Mouse (Mus musculus) liver, embryonic 14.5 days (tissue): ENCODE results near the gene Cltrn. TPM values are rescaled to one million over a fixed set of nuclear protein-coding genes. Genes with fewer than 3 reads are reported as not detected.

Experiments used
- ATAC-seq: fragments of 200-750 bp; cut with Nextera tagmentation; 2 replicates; pipeline ENCODE4 v1.8.0; 2017; ENCODE audit warnings: moderate number of reproducible peaks, mild to moderate bottlenecking, moderate library complexity; ENCODE audit not compliant: insufficient read depth
- DNase-seq, 3 experiments: peaks; one replicate each; pipeline ENCODE4 v3.0.0-alpha.2; 2012 to 2013; ENCODE audit warnings: low read depth in 3 of 3, low spot score in 3 of 3
- H3K27ac ChIP-seq: fragments of 300-500 bp; sonication (generic); 2 replicates; pipeline ENCODE4 v1.5.1; 2014; ENCODE audit warnings: moderate library complexity, mild to moderate bottlenecking, control low read depth, inconsistent platforms
- H3K27me3 ChIP-seq: fragments of 300-500 bp; sonication (generic); 2 replicates; pipeline ENCODE4 v1.6.1; 2014; ENCODE audit warnings: mild to moderate bottlenecking, low read length, moderate library complexity; ENCODE audit not compliant: control insufficient read depth, insufficient read depth
- H3K36me3 ChIP-seq: fragments of 300-500 bp; sonication (generic); replicated peaks from 2 replicates; pipeline ENCODE4 v1.6.1; 2014; ENCODE audit warnings: low read depth; ENCODE audit not compliant: control insufficient read depth, insufficient read depth
- H3K4me1 ChIP-seq, 2 experiments: fragments of 200-500 bp in 1 of 2; fragments of 300-500 bp in 1 of 2; sonication (generic) in 1 of 2; replicated peaks; 2 replicates each; pipeline ENCODE4 v1.6.1; 2012 to 2014; ENCODE audit warnings: antibody characterized with exemption in 1 of 2, inconsistent platforms in 1 of 2, low read length in 1 of 2; ENCODE audit not compliant: control insufficient read depth in 2 of 2, insufficient read depth in 2 of 2
- H3K4me2 ChIP-seq: fragments of 300-500 bp; sonication (generic); 2 replicates; pipeline ENCODE4 v1.6.1; 2014; ENCODE audit warnings: low read depth, mild to moderate bottlenecking, control low read depth, moderate library complexity
- H3K4me3 ChIP-seq, 2 experiments: fragments of 200-500 bp in 1 of 2; fragments of 300-500 bp in 1 of 2; sonication (generic) in 1 of 2; 2 replicates each; pipeline ENCODE4 v1.5.1; 2012 to 2014; ENCODE audit warnings: low read depth in 2 of 2, low read length in 2 of 2, mild to moderate bottlenecking in 2 of 2, control low read depth in 1 of 2, inconsistent platforms in 1 of 2, moderate library complexity in 1 of 2; ENCODE audit not compliant: insufficient read depth in 1 of 2
- H3K9ac ChIP-seq: fragments of 300-500 bp; sonication (generic); replicated peaks from 2 replicates; pipeline ENCODE4 v1.6.1; 2014; ENCODE audit warnings: mild to moderate bottlenecking, control low read depth, moderate library complexity
- H3K9me3 ChIP-seq: fragments of 300-500 bp; sonication (generic); 2 replicates; pipeline ENCODE4 v1.6.1; 2016; ENCODE audit warnings: low read length, mixed read lengths; ENCODE audit not compliant: control insufficient read depth
- CTCF ChIP-seq: IDR thresholded peaks from 2 replicates; pipeline ENCODE4 v1.5.1; 2016; ENCODE audit warnings: antibody characterized with exemption, low read depth, control low read depth
- EP300 ChIP-seq: IDR thresholded peaks from 2 replicates; pipeline ENCODE4 v1.6.1; 2016; ENCODE audit warnings: antibody characterized with exemption, low read depth
- WGBS: fragments of 180-500 bp; shearing (Covaris S2); extraction: QIAGEN DNeasy Blood & Tissue Kit; methylation state at CpG from one replicate; pipeline ENCODE4 v1.1.7; 2014; ENCODE audit not compliant: insufficient replicate concordance; 5-methylcytosine and 5-hydroxymethylcytosine counted together
- polyA plus RNA-seq, 2 experiments: library from polyadenylated mRNA; depleted of rRNA in 1 of 2; stranded (reverse) in 1 of 2; unstranded in 1 of 2; fragments of >200 nt; fragmentation: Nextera tagmentation in 1 of 2; extraction: Ambion mirVana in 1 of 2; gene quantifications; 2 replicates each; pipeline versions ENCODE4 v1.2.1 to v1.2.3; 2012 to 2014

The Cltrn gene
- polyA plus RNA-seq, 2 experiments = 0.16 to 0.46 TPM

GRCm38 (mm10) chrX:164101483-164101882 lies 12.9 kb downstream of the Cltrn start:
- H3K27ac ChIP-seq = no peak overlapping the region
- H3K36me3 ChIP-seq = no peaks in the 10 kb centered on the region
- no peak for ATAC-seq
- no peak overlapping the region for H3K4me3 ChIP-seq
- no peak for DNase-seq
- TF ChIP-seq EP300 = no peak
- TF ChIP-seq CTCF = no peak
- H3K9ac ChIP-seq = no peak overlapping the region
- H3K27me3 ChIP-seq = no peaks in the 10 kb centered on the region
- H3K4me1 ChIP-seq = no peaks in the 10 kb centered on the region
- no peak overlapping the region for H3K4me2 ChIP-seq
- H3K9me3 ChIP-seq = no peaks in the 10 kb centered on the region

GRCm38 (mm10) chrX:164102198-164102597 lies 13.6 kb downstream of the Cltrn start:
- H3K4me2 ChIP-seq = no peak overlapping the region
- no peaks in the 10 kb centered on the region for H3K9me3 ChIP-seq
- H3K9ac ChIP-seq = no peak overlapping the region
- WGBS = 66% methylated on average over 7 of the region's 7 CpGs
- TF ChIP-seq EP300 = no peak
- TF ChIP-seq CTCF = no peak
- no peaks in the 10 kb centered on the region for H3K4me1 ChIP-seq
- ATAC-seq (no peak), DNase-seq (no peak)
- H3K27me3 ChIP-seq = no peaks in the 10 kb centered on the region
- H3K4me3 ChIP-seq = no peak overlapping the region
- no peak overlapping the region for H3K27ac ChIP-seq
- no peaks in the 10 kb centered on the region for H3K36me3 ChIP-seq

DNA sequence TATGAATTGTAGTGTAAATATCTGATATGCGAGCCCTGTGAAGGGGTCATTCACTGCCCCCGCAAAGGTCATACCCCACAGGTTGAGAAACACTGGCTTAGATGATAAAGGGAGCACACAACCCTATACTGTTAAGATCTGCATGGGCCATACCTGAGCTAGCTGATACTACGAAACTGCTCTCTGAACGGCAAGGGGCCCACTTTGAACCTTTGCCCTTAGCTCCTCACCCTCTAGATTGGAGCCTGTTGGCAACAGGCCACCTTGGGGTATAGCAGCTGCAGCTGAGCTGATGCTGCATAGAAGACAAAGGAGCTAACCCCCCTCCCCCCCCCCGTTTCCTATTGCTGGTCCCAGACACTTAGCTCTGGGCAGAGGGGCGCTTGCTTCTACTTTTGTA lies 14.0 kb downstream of the Cltrn start:
- no peaks in the 10 kb centered on the region for H3K4me1 ChIP-seq
- no peak overlapping the region for H3K4me2 ChIP-seq
- ATAC-seq (no peak), DNase-seq (no peak)
- WGBS = 60% methylated on average over 6 of the region's 6 CpGs
- no peaks in the 10 kb centered on the region for H3K9me3 ChIP-seq
- no peak overlapping the region for H3K9ac ChIP-seq
- no peaks in the 10 kb centered on the region for H3K36me3 ChIP-seq
- no peak overlapping the region for H3K4me3 ChIP-seq
- TF ChIP-seq CTCF (no peak), EP300 (no peak)
- H3K27me3 ChIP-seq = no peaks in the 10 kb centered on the region
- H3K27ac ChIP-seq = no peak overlapping the region

DNA sequence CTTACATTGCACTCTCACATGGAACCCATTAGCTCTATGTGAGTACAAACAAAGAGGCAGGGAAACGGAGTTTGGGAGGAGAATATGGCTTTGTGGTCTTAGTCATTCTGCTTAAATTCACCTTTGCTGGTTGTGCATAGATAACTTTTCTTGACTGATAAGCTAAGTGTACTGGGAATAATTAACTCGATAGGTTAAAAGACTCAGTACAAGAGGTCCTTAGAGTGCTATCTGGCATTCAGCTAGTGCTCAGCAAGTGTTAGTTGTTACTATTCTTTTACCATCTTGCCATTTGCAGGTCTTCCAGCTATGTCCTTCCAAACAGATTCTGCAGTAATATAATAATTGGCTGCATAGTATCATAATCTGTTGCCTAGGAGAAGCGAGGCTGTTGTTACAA lies 22.5 kb downstream of the Cltrn start:
- no peaks in the 10 kb centered on the region for H3K4me1 ChIP-seq
- no peak overlapping the region for H3K4me3 ChIP-seq
- H3K4me2 ChIP-seq = no peak overlapping the region
- TF ChIP-seq EP300 = no peak
- TF ChIP-seq CTCF = no peak
- no peak overlapping the region for H3K27ac ChIP-seq
- H3K27me3 ChIP-seq = no peaks in the 10 kb centered on the region
- H3K9me3 ChIP-seq = no peaks in the 10 kb centered on the region
- no peak for DNase-seq
- H3K36me3 ChIP-seq = no peaks in the 10 kb centered on the region
- 47% methylated on average over 3 of the region's 3 CpGs for WGBS
- ATAC-seq = no peak
- no peak overlapping the region for H3K9ac ChIP-seq

DNA sequence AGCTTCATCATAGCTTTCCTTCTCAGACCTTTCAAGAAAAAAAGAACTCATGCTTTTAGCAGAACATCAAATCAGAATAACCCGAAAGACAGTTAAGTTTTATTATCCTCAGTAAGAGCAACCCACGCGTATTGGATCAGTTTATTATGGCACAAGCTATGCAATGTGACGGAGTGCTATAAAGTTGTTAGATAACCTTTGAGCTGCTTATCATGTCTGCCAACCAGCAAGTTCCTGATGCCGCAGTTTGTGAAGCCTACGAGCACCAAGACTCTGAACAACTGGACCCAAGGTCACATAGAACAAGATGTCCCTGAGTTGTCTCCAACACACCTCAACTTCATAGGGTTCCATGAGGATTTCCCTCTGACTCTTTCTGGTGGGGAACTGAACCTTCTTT lies 25.1 kb downstream of the Cltrn start:
- no peaks in the 10 kb centered on the region for H3K9me3 ChIP-seq
- no peak overlapping the region for H3K27ac ChIP-seq
- TF ChIP-seq EP300 (no peak), CTCF (no peak)
- no peaks in the 10 kb centered on the region for H3K27me3 ChIP-seq
- ATAC-seq (no peak), DNase-seq (no peak)
- WGBS = 70% methylated on average over 6 of the region's 6 CpGs
- H3K4me1 ChIP-seq = no peaks in the 10 kb centered on the region
- no peak overlapping the region for H3K4me3 ChIP-seq
- no peak overlapping the region for H3K9ac ChIP-seq
- H3K36me3 ChIP-seq = no peaks in the 10 kb centered on the region
- no peak overlapping the region for H3K4me2 ChIP-seq
